Mouse (Mus musculus) thymus, postnatal 10 days (tissue): ENCODE measurements at regions not wholly inside any gene's neighbourhood (a gene's known extent, or its start where the extent isn't known, plus 50 kb on each side); places are given as distances from the start of the nearest gene placed in this dataset.
"Not testable (repeated sequence)": the region's sequence is repeated elsewhere in the genome, so short reads cannot be mapped to it uniquely, and the experiment has no call there.

Source experiments
- DNase-seq, 2 experiments: peaks; one replicate each; pipeline ENCODE4 v3.0.0; 2021; ENCODE audit warnings: low spot score in 2 of 2

DNA sequence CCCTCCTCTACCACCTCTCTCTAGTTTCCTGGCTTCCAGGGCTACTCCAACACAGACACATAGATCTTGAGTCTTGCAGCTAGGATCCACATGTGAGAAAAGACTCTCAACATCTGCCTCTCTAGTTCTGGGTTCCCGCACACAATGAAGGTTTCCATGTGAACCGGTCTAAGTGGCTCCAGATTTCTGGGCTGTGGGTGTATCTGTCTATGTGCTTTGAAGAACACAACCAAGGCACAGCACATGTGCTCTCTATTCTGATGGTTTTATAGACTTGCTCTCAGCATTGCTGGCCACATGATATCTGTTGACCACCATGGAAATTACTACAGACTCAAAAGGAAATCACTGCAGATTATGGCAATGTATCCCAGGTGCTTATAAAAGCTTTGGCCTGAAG lies 972.4 kb downstream of the Defb40 start:
- DNase-seq = no peak

DNA sequence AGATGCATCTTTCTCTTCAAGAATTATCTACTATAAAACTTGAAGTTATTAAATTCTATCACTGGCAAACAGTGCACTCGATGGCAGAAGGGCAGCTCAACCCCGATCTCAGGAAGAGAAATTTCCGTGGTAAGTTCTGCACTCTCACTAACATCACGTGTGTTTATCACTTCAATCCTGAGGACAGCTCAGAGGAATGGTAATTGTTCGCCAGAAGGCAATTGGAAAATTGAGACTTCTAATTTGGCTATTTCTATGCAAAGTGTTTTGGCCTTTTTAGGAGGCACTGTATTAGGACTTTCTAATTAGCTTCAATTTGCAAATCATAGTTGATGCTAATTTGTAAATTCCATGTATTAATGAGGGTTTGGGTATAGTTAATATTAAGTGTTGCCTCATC lies 977.3 kb downstream of the Defb40 start:
- DNase-seq = no peak

DNA sequence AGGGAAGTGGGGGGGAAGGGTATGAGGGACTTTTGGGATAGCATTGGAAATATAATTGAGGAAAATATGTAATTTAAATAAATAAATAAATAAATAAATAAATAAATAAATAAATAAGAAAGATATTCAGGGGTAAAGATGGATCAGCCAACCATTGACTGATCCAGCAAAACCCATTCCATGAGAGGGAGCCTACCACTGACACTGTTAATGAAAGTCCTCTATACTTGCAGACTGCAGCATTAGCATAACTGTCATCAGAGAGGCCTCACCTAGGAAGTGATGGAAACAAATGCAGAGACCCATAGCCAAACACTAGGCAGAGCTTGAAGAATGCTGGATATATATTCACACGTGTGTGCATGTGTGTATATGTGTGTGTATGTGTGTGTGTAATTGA lies 993.3 kb downstream of the Defb40 start:
- no peak for DNase-seq

DNA sequence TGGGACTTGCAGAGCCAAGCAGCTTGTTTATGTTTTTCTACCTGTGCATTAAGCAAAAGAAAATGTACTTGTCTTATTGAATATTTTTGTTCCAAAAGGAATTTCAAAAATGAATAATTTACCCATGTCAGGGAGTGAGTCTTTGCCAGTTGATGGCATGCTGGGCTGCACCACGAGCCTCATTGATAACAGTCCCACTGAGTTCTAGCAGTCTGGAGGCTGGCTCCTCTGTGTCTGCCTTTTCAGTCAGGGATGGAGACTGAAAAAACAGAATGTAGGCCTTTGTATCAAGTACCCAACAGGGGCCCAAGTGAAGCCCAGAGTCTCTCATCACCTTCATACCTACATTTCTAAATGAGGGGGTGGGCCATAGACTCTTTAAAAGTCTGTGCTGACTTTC lies 1029.2 kb downstream of the Defb40 start:
- no peak for DNase-seq

DNA sequence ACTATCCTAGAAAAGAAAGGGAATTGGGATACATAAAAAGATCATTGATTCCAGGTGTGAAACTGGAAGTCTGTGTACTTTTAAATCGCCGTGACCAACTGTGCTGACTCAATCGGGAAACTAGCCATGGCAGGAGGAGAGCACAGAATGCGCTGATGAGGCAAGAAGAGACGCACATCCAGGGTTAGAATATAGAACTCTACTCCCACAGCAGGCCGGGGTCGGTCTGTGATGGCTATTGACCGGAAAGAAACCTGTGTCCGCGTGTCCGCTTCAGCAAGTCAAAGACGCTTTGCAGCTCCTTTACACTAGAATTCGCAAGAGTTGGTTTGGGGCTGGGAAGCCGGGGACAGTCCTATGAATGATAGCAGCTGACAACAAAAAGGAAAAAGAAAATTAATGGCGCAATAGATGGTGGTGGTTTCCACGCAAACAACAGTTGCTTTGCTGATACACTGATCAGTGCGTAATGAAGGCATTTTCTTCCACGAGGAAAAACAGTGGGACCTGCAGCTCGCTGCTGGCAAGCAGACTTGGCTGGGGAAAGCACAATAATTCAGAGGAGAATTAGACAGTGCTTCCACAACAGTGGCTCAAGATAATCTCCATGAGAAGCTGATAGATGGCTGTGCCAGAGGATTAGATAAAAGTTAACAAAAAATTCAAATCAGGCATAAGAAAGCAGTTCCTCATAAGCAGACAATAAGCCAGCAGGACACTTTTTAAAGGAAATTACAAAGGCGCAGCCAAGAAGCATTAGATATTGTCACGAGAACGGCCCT lies 1029.8 kb downstream of the Defb40 start:
- DNase-seq = no peak

DNA sequence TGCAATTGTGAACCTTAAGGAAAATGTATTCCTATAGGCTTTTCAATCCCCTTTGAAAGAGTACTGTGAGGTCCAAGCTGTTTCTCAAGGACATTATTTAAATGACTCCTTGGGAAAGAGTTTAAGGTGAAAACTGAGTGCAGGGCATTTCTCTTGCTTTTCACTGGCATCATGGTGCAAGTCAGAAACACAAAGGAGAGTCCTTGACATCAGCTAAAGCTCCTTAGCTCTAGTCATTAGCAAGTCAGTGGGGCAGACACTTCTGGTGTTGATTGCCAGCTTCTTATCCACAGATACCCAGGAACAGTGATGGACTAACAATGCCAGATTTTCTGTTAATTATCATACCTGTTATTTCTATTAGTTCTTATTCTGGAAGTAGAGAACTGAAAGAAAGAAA lies 1043.4 kb downstream of the Defb40 start:
- DNase-seq = no peak

DNA sequence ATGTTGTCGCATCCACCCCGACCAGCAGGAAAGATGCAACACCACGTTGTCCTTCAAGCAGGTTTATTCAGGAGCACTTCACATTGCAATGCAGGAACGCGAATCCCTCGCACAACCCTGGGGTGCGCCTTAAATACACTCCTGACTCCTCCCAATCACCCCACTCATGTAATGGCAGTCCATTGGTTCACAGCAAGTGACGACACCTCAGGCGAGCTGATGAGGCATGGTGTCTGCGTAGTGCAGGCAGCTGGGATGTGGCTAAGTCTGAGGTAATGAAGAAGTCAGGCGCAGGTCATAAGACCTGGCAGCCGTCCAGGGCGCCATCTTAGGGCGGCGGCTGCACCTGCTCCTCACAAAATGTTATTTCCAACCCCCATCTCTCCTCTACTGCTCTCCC lies 1068.7 kb downstream of the Defb40 start:
- no peak for DNase-seq

DNA sequence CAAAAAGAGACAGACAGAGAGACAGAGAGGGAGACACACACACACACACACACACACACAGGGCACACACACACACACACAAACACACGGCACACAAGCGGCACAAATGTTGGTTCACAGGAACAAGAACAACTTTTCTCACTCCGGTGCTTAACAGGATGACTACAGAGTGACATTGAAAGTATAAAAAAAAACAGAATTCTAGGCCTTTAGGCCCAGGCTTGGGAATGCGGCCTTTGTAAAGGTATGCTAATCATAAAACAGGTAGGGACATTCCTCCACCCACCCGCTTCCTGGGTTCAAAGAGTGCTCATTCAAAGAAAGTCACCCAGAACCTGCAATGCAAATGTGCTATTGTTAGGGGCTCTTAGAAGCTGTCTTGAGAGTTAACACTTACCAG lies 1089.5 kb downstream of the Defb40 start:
- not testable (repeated sequence) for DNase-seq

DNA sequence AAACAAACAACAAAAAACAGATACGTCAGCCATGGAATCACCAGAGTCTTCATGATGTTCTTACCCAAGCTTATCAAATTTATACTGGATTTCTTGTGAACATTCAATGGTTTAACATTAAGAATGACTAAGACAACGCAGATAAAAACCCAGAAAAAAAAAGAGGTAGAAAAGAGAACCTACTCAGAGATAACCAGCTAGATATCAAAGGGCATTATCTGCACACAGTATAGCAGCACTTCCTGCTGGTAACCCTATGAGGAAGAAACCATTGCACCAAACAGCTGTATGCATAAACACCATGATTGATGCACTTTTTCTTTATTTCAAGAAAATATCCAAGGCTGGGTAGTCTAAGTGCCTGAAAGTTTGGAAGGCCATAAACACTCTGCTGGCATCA lies 1114.7 kb downstream of the Defb40 start:
- DNase-seq = no peak
